Mouse (Mus musculus): ENCODE measurements around the gene Vmn1r8.

- TF ChIP-seq CHD2 (IDR thresholded peaks at IDR 0.05; ENCODE audit: low read depth, low read length) = no peak
- peak; percentile 47; the same call in 1 of the 2 replicates for TF ChIP-seq MAFK (IDR thresholded peaks at IDR 0.05; ENCODE audit: insufficient read depth, low read depth, low read length)
- TF ChIP-seq ZC3H11A (IDR thresholded peaks at IDR 0.05; ENCODE audit: borderline replicate concordance, low read depth, low read length) = no peak
- no peak for TF ChIP-seq HCFC1 (IDR thresholded peaks at IDR 0.05; ENCODE audit: borderline replicate concordance, insufficient read depth, low read length)
Measured at GRCm38 (mm10) chr6:57063730-57064129, 31.6 kb downstream of the Vmn1r8 start.
